Mouse (Mus musculus) cortical plate, adult 2 months (tissue): ENCODE data around the gene Parp16.

Experiments
- CTCF ChIP-seq: fragments of 200-500 bp; IDR thresholded peaks from 2 replicates; pipeline ENCODE4 v1.5.1; 2011; ENCODE audit warnings: mild to moderate bottlenecking, control low read depth, low read length; ENCODE audit not compliant: insufficient read depth; ENCODE audit errors: extremely low read depth
- POLR2A ChIP-seq: fragments of 200-500 bp; IDR thresholded peaks from 2 replicates; pipeline ENCODE4 v1.6.1; 2011; ENCODE audit warnings: mild to moderate bottlenecking, low read length, control low read depth; ENCODE audit not compliant: insufficient read depth; ENCODE audit errors: extremely low read depth

DNA sequence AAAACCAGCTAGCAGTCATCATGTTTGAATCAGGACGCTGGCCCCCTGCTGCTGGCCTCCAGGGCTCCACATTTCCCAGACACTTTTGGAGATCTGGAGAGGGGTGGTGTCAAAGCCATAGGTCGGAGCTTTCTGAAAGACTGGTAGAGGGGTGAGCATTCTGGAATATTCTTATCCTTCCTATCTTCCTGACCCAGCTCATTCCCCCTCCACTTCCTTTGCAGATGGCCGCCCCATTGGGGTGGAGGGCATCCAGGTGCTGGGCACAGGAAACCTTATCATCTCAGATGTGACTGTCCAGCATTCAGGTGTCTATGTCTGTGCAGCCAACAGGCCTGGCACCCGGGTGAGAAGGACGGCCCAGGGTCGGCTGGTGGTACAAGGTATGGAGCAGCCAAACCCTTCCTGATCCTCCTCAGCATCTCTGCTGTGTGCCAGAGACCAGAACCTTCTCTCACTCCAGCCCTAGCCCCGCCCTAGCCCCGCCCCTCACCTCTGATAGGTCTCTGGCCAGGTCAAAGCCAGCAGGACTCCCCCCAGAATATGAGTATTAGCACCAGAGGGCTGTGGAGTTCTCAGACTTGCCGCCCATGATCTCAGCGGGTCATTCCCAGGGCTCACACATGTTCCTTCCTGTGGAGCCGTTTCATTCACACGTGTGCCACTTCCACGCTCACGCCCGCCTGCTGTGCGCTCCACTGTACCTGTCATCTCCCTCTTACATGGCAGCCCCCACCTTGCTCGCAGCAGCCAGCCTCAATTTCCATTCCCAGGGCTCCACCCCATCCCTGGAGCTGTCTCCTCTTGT is 15.1 kb upstream of the Parp16 start:
- no peak for TF ChIP-seq CTCF
- no peak for TF ChIP-seq POLR2A
